In the genomic region with DNA sequence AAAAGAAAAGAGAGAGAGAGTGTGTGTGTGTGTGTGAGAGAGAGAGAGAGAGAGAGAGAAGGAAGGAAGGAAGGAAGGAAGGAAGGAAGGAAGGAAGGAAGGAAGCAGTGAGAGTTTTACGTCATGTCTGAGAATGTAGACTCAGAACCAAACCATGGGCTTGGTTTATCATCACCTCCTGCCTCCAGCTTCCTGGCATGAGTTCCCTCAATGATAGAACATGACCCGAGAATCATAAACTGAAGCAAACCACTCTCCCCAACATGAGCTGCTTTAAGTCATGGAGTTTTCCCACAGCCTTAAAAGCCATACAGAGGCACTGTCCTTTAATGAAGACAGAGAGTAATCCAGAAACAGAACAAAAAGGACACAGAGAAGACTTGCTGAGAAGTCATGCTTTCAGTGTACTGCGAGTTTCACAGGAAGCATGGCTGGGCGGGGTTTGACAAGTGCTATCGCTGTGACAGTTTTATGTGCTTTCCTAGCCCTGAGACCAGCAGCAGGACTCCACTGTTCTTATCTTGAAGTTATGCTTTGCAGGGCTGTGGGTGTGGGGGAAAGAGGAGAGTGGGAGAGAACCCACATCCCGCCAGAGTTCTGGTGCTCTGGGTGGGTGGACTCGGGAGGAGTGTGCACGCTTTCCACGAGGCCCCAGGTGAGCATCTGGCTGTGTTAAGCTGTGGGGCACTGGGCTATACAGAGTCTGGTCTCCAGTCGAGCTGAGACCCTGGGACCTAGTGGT, we compare ENCODE assay signal across 8 mouse cellular contexts. TPM values are rescaled to one million over a fixed set of nuclear protein-coding genes. Genes with fewer than 3 reads are reported as not detected.
DNase-seq lines count a peak whose midpoint lies in the region; ATAC-seq lines count a peak whose summit lies in the region.

No protein-coding gene starts in this region.

- DNase-seq in heart, adult 11 months: peak; percentile 84
- no peak for DNase-seq in heart, adult 8-10 months (ENCODE audit: low spot score)
- DNase-seq in CD4-positive, CD25-positive, alpha-beta regulatory T cell, adult 2 months (ENCODE audit: low read depth, low spot score): peak; percentile 47
- no peak for DNase-seq in cerebellum, adult 9-10 months
- no peak for DNase-seq in frontal cortex, postnatal 25 days (ENCODE audit: low spot score in 2 of 2)
- DNase-seq in ovary, postnatal 14 days (ENCODE audit: low spot score): no peak

- ATAC-seq in granulocyte monocyte progenitor cell, adult 5-6 weeks (replicated peaks; ENCODE audit: poor library complexity, severe bottlenecking): peak; percentile 5; the same call in 1 of the 2 replicates
- ATAC-seq in megakaryocyte-erythroid progenitor cell, adult 5-6 weeks (replicated peaks; ENCODE audit: low FRiP score, low TSS enrichment, poor library complexity, severe bottlenecking): peak; percentile 99

RNA-seq across cellular contexts. Expression of a gene that starts 9.7 kb away (rescaled TPM):
- total RNA-seq in heart, adult 8-10 months (2022): 10 to 100 TPM in 1 of 4 experiments, 1 to 10 TPM in 3; 7.9 to 10.7 (median 9.6) TPM
- 4.8 and 5.0 TPM in 2 replicates for total RNA-seq in granulocyte monocyte progenitor cell, adult 5-6 weeks (2014; fragmentation: Nextera tagmentation)
- 3.2 and 4.2 TPM in 2 replicates for total RNA-seq in granulocyte monocyte progenitor cell, adult 5-6 weeks (2017)
- total RNA-seq in megakaryocyte-erythroid progenitor cell, adult 5-6 weeks (2014; fragmentation: Nextera tagmentation): 6.1 and 7.9 TPM in 2 replicates
- total RNA-seq in megakaryocyte-erythroid progenitor cell, adult 5-6 weeks (2017): 5.8 and 12.1 TPM in 2 replicates

RNA-seq across cellular contexts. Expression of a gene that starts 28.3 kb away (rescaled TPM):
- total RNA-seq in heart, adult 8-10 months (2022): 10 to 100 TPM; 38.5 to 44.4 (median 41.6) TPM
- 1.9 and 2.2 TPM in 2 replicates for total RNA-seq in granulocyte monocyte progenitor cell, adult 5-6 weeks (2014; fragmentation: Nextera tagmentation)
- 5.1 and 5.9 TPM in 2 replicates for total RNA-seq in granulocyte monocyte progenitor cell, adult 5-6 weeks (2017)
- total RNA-seq in megakaryocyte-erythroid progenitor cell, adult 5-6 weeks (2014; fragmentation: Nextera tagmentation): 10.1 and 14.4 TPM in 2 replicates
- total RNA-seq in megakaryocyte-erythroid progenitor cell, adult 5-6 weeks (2017): 36.7 and 70.1 TPM in 2 replicates

RNA-seq across cellular contexts. Expression of a gene that starts 33.9 kb away (rescaled TPM):
- total RNA-seq in heart, adult 8-10 months (2022): under 1 TPM in 3 of 4 experiments, not detected in 1; 0.16 to 0.22 (median 0.17) TPM
- total RNA-seq in granulocyte monocyte progenitor cell, adult 5-6 weeks (2014; fragmentation: Nextera tagmentation): not detected in 2 replicates
- total RNA-seq in granulocyte monocyte progenitor cell, adult 5-6 weeks (2017): not detected in 2 replicates
- not detected in 2 replicates for total RNA-seq in megakaryocyte-erythroid progenitor cell, adult 5-6 weeks (2014; fragmentation: Nextera tagmentation)
- total RNA-seq in megakaryocyte-erythroid progenitor cell, adult 5-6 weeks (2017): not detected in 2 replicates

Comparison
In these comparisons a context has a peak if more than half of its experiments do, and no peak if none do; other contexts are left out.
1. DNase-seq: peak in heart, adult 11 months (single experiment) and CD4-positive, CD25-positive, alpha-beta regulatory T cell, adult 2 months (single experiment); none in heart, adult 8-10 months (single experiment), cerebellum, adult 9-10 months (single experiment), frontal cortex, postnatal 25 days (0 of 2) and ovary, postnatal 14 days (single experiment).